Mouse (Mus musculus) retina, embryonic 14.5 days (tissue): Measurements from ENCODE around the gene Iqgap2.

Experiments used
- DNase-seq: peaks from one replicate; pipeline ENCODE4 v3.0.0-alpha.2; 2015; ENCODE audit warnings: low spot score

The Iqgap2 gene

DNA sequence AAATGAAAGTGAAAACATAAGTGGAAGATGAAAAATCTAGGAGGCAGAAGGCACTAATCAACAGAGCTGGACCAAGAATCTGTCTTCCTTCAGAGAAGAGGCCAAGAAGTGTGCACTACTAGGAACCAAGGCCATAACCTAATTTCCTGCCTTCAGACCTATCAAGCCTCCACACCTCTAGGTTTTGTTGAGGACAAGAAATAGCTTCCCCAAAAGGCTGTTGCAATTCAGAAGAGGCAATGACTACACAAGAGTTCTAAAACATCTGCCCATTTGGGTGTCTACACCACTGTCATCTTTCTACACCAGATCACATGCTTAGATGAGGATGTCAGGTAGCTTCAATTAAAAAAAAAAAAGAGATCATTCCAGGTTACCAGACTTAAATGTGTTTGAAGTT, 179.7 kb downstream of the Iqgap2 start:
- no peak for DNase-seq

DNA sequence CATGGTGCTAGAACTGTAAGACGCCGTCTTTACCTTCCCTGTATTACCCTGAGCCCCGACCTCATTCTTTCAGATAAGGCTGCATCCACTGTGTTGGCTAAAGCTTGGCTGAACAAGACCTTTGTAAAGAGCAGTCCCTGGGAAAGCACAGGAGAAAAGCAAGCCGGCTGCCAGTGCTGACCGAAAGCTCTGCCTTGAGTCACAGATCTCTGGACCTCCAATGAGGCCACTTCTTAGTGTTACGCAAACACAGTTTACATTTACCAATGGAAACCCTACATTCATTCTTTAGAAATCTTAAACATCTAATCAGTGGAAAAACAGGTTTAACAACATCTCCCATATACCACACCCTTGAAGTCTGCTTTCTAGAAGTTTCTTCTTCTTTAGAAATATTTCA, 186.1 kb downstream of the Iqgap2 start:
- no peak for DNase-seq

DNA sequence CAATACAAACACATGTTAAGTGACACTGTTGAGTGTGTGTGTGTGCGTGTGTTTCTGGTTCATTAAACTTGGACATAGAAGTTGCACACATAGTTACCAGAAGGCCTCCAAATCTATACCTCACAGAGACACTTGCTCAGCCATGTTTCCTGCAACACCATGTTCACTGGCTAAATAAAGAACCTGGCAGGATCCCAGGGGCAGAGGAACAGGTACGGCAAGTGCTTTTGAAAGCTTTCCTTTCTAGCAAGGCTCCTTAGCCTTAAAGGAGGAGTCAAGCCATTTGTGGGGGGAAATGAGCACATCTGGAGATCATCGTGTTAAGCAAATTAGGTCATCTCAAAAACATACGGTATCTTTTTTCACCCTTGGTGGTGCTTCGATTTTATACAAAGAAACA, 188.3 kb downstream of the Iqgap2 start:
- no peak for DNase-seq

DNA sequence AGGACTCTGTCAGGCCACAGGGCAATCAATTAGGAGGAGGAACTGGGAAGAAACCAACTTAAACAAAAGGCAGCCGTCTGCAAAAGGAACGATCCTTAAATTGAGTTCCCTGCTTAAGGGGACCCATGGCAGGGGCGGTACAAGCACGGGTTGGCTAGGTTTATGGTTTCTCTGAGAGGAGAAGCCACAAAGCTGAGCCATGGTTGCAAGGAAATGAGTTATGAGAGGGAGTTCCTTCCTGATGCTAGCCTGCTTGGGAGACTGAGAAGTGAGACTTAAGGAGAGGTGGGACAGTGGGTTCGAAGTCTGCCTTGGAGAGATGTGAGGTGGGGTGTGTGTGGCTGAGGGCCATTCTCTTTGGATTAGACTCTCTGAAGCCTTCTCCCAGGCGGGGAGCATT, 193.8 kb downstream of the Iqgap2 start:
- peak; percentile 24 for DNase-seq

DNA sequence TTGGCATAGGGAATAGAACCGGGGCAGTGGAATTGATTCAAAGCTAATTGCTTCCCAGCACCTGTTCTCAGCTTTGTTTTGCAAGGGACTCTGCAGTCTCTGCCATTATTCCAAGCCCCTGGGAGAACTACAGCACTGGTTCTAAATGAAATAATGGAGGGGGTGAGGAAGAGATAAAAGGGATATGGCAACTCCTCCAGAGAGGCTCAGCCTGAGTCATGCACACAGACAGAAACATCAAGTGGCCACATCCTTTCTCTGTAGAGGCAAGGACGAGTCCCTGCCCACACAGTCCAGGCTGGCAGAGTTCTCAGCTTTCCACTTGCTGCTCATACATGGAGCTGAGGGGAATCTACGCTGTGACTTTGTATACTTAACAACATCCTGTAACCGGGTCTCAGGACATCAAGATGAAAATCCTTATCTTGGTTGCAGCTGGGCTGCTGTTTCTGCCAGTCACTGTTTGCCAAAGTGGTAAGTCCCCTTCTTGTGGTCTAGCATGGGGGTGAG, 195.0 kb downstream of the Iqgap2 start, which contains the start of gene F2rl2:
TSS of gene F2rl2 (plus strand) at position 200 of the 510 bp plus-strand sequence.
- DNase-seq = no peak

DNA sequence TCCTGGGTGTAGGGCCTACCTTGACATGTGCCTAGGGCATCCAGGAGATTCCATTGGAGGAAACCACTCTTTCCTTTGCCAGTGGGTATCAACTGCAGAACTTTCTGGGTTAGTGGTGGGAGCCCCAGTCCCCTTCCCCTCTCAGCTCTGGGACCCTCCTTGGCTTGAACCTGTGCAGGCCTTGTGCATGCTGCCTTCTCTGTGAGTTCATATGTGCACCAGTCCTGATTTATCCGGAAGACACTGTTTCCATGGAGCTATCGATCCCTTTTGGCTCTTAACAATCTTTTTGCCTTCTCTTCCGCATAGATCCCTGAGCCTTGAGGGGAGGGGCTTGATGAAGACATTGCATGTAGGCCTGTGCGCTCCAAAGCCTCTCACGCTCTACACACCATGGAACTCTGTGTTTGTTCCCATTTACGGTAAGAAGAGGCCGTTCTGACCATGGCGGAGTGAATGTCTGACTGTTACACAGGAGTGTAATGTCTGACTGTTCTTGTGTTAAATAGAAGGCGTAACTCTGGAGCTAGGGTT, 195.5 kb downstream of the Iqgap2 start:
- DNase-seq = no peak

DNA sequence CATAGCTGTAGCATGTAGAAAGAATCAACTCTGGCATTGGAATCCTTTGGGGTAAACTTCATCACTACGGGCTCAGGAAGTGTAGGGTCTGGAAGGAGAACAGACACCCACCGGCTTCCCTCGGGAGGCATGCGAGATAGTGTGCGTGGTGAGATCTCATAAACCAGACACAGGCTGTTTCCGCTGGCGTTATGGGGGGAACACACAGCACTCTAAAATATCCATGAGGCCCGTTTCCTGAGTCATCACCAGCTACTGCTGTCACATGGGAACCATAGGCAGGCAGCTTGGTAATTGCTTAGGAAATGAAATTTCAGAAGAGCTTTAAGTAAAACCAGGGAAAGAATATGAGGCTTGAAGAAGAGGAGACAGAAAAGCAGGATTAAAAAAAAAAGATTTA, 199.5 kb downstream of the Iqgap2 start:
- no peak for DNase-seq

DNA sequence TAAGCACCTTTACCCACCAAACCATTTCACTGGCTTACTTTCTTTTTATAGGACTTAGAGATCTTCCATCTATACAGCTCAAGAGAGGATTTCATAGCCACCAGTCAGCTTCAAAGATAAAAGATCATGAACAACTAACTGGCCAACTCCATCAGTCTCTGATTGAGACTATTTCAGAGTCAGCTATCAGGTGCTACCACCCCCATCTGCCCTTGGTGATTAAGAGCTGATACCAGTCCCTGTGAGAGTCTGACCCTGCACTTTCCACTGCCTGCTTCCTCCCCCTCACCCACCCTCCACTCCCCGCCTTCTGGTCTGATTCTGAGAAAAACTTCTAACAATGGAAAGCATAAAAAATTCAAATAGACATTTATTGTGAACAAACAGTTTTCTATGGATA, 203.1 kb downstream of the Iqgap2 start:
- no peak for DNase-seq

DNA sequence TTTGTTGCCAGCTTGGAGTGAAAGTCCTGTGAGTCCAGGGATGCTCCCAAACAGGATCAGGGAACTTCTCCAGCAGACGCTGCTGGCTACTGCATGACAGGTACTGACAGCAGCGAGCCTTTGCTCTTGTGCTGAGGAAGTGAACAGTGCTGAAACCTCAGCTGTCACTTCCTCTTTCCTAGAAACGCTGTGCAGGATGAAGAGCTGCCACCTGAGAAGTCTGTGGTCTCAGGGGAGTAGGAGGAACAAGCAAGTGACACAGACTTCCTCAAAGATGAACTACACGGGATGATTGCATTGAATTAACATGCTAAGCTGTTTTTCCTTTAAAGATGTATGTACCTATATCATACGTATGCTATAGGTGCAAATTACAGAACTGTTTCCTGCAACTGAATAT, 206.0 kb downstream of the Iqgap2 start:
- no peak for DNase-seq

DNA sequence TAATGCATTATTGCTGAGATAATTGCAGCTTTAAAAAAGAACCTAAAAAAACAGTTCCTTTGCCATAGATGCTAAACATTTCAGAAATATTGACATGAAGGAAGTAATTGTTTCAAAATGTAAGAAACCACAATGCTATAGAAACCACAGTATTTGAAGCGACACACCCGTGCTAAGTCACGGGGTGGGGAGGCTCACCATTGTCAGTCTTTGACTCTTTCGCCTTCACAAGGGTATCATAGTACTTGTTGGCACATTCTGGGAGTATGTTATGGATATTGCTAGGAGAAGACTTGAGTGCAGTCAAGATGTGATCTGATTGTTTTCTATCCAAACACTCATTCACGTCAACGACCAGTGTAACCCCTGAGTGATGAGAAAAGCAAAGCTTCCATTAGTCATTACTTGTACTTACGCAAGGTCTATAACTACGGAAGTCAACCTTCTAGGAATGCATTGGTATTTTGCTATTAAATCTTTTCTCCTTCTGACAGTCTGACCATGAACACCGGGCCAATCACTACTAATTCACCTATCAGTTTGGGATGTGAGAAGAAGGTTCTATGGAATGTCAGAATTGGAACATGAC, 207.0 kb downstream of the Iqgap2 start:
- DNase-seq = no peak

DNA sequence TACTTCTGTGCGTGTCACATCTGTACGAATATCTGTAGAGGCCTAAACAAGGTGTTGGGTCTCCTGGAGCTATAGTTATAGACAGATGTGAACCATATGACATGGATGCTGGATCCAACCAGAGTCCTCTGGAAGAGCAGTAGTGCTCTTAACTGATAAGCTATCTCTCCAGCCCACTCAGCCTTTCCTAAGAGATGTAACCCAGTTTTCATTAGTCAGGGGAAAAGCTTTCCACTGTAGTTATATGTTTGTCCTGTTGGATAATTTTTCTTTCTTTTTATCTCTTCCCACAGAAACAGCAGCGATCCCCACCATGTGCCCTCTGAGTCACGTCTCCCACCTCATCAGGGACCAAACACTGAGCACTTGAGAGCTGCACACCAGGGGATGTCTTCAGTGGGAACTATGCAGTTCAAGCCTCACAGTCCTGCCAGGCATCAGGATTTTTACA, 212.2 kb downstream of the Iqgap2 start:
- no peak for DNase-seq

DNA sequence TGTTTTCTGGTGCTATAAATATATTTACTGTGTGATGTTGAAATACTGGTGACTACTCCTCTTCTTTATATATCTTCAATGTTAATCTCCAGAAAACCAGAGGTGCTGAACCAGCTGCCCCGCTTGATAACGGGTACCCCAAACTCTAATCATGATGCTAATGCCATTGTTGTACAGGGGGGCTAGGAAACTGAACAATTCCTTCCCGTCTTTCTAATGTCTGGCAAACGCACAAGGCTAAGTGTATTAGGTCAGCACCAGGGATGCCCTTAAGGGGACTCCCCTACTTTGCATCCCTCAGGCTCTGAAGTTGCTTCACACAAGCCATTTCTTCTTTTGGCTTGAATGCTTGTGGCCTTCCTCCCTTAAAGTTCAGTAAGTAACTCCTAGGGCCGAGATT, 212.6 kb downstream of the Iqgap2 start:
- DNase-seq = no peak

DNA sequence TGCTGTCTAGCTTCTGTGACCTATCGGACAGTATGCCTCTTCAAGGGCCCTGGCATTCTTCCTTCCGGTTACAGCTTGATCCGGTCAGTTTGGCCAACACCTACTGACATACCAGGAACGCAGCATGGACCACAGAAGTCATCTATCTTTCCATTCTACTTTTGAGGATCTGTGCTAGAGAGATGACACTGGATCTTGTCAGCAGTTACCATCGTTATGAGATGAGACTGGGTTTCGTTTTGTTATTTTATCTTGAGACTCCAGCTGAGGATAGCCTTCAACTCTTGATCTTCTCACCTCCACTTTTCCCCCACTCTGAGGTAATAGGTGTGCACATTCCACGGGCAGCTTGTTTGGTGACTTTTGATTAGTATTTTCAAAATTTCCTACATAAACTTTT, 219.3 kb downstream of the Iqgap2 start:
- no peak for DNase-seq

DNA sequence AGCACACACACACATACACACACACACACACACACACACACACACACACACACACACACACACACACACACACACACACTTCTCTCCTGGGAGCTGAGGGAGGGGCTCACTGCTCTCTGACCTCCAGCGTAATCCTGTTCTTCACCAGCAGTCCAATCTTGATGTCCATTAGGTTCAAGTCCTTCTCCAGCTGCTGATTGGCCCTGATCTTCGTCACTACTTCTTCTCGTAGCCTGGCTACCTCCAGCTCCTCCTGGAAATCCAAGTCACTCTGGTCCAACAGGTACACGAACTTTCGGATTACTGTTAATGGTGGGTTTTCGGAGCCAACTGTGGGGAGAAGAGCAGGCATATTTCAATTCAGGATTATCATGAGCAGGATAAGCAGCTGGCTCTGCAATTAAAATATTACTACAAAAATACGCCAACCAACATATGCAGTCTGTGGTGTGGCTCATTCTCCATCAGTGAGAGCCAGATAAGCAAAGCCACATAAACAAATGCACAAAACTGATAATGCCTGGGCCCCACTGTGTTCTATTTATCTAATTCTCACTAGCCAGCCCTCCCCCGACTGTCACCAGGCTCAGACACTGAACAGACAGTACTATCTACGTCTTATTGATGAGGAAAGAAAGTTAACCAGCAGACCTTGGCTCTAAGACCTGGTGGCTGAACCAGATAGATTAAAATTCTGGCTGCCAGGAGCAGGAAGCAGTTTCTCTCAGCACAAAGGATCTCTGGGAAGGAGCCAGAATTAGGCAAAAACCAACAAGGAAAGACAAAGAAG, 220.4 kb downstream of the Iqgap2 start:
- DNase-seq = no peak

DNA sequence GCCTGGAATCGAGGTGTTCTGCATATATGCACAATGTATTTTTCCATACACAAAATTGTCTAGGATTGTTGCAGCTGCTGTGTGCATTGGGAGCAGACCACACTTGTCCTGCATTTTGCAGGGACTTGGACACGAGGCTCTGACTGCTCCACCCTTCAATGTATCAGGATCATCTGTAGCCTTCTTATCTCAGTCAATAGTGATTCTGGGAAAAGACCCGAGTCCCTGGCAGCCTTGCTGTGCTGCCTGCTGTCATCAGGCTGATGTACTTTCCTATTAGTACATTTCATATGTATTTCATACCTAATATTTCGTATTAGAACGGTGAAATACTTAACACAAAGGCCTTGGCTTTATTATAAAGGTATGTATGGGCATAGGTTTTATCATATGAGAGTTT, 221.2 kb downstream of the Iqgap2 start:
- no peak for DNase-seq

DNA sequence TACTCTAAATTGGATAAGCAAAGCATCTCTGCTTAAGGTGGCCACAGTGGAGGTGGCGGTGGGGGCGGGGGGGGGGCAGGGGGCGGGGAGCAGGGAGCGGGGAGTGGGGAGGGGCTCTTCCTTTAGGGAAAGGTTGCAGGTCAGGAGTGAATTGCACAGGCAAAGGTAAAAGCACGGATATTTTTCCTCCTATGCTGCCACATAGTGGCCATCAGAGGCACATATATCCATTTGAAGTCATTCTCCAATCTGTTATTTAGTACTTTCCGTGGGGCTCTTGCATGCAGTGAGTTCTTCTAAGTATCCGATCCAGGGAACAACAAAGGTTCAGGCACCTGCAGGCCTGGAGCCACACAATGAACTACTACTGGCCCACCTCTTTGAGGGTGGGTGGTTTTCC, 224.5 kb downstream of the Iqgap2 start:
- DNase-seq = peak; percentile 63

DNA sequence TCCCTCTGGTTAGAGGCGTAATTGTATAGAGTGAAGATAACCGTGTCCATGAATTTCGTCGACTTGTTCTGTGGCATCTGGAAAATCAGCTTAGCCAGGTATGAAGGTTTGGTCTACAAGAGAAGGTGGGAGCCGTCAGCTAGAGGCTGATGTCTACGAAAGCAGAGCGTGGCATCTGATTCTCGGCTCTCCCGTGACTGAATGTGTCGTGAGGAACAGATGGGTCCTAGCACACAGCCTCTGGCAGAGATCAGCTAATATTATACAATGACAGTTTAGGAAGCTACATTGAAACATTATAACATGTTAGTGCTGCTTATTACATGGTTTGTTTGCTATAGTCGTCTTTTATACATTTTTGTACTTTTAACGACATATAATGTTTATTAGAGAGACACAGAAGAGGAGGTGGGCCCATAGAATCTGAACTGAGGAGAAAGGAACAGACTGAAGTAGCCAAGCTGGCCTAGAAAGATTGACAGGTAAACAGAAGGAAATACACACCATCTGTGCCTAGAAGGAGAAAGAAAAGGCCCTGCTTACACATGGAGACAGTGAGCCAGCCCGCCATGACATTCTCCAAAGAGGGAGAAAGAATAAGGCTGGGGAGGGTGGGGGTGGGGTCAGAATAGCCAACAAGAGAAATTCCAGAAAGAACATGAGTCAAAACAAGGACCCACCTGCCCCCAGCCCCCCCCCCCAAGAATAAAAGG, 225.9 kb downstream of the Iqgap2 start:
- DNase-seq = no peak

DNA sequence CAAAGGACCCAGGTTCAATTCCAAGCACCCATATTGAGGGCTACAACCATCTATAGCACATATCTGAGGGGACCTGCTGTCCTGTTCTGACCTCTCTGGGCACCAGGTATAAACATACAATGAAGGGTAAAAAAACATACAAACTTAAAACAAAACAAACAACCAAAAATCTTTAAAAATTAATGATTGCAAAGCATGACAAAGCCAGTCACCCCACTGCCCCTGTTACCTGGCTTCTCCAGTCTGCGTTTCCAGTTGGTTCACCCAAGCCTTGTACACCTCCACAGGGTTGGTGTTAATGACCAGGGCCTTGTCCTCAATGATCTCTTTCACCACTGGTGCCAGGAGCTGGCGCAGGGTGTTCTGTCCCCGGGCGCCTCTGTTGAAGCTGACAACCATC, 227.9 kb downstream of the Iqgap2 start:
- no peak for DNase-seq

DNA sequence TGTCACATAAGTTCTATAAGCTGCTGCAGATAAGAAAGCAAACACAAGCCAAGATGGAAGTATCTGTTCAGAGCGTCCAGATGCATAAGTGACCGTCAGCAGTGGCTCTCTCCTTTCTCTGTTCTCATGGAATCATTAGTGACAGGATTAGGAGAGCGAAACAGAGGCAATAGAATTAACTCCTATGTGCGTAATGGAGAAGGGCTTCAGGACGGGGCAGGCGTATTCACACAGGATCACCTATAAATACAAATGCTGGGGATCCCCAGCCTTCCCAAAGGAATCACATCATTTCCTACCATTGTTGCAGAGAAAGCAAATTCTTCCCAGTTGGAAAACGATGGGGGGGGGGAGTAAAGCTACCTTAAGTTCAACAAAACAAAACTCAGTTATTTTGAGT, 232.3 kb downstream of the Iqgap2 start:
- no peak for DNase-seq

DNA sequence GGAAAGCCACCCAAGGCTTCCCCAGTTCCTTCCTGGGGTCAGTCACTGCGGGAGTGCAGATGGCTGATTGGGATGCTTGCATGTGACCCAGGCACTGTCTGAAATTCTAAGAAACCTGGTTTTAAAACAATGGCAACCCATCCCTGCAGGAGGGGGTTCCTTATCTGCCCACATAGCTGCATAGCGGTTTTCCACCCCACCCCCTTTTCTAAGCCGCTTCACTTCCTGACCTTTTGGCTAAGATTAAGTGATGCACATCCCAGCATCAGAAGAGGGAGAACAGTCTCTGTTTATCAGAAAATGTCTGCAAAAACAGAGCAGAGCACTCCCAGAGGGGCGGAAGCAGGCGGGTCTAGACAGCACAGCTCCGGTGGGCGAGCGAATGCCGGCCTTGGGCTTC, 234.6 kb downstream of the Iqgap2 start:
- DNase-seq = no peak

DNA sequence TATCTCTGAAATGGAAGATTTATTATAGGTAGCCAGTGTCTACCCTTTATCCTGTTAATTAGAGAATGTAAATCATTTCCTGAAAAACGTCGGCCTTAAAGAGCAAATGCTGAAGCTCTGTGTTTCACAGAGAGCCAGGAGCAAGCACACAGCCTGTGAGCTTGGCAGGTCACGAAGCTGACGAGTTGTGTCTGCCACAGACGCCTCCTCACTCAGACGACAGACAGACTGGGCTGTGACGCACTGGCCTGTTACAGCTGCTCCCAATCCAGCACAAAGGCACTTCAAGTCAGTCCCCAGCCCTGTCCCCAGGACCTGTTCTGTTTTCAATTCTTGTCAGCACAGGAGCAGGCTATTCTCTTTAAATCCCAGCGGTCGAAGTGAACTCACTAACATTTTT, 236.4 kb downstream of the Iqgap2 start:
- DNase-seq = no peak

DNA sequence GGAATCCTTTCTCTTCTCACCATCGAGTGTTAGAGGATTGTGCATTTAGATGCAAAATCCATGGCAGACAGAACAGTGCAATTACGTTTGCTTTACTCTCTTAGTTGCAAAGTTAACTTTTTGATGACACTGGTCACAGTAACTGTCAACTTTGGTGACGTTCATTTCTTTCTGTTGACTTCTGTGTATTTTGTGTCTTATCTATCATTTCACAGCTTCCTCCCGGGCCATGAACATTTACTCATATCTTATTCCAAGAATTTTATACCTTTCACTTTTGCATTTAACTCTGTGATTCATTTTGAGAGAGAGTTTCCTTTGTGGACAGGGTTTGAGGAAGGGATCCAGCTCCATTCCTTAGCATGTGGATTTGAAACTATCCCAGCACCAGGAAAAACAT, 238.0 kb downstream of the Iqgap2 start:
- no peak for DNase-seq
